Mouse (Mus musculus): ENCODE results near the gene Ptgs1.

The Ptgs1 gene

DNA sequence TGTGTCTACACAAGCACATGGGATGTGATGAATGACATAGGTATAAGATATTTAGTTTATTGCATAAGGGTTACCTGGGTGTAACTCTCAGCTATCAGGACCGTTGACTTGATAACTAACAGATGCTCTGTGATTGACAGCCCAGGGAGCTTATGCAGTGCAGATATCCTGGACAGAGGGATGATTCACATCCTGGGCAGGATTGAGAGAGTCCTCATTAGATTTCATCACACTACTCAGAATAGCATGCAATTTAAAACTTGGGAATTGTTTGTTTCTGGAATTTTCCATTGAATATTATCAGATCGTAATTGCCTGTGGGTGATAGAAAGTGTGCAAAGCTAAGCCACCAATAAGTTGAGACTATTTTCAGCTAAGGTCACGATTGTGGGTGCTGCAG, 17.7 kb downstream of the Ptgs1 start:
- in situ Hi-C loops (cut with MboI, MseI): no loop called here

- in situ Hi-C loops (cut with MboI, MseI): no loop called here
Measured at GRCm38 (mm10) chr2:36251156-36251555, 20.9 kb downstream of the Ptgs1 start.

GRCm38 (mm10) chr2:36252505-36252904, 22.3 kb downstream of the Ptgs1 start:
- in situ Hi-C loops (cut with MboI, MseI): no loop called here

DNA sequence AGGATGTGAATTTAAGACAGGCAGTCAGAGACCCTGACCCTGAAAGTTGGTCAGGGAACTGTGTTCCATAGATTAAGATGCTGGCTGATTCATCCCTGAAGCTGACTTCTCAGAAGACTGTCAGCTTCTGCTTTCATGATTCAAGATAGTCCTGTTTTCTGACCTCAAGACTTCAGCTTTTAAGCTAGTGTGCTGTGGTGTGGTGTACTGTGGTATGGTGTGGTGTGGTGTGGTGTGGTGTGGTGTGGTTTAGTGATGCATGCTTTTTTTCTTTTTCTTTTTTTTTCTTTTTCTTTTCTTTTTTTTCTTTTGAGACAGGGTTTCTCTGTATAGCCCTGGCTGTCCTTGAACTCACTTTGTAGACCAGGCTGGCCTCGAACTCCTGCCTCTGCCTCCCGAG, 24.2 kb downstream of the Ptgs1 start:
- in situ Hi-C loops (cut with MboI, MseI): no loop called here

DNA sequence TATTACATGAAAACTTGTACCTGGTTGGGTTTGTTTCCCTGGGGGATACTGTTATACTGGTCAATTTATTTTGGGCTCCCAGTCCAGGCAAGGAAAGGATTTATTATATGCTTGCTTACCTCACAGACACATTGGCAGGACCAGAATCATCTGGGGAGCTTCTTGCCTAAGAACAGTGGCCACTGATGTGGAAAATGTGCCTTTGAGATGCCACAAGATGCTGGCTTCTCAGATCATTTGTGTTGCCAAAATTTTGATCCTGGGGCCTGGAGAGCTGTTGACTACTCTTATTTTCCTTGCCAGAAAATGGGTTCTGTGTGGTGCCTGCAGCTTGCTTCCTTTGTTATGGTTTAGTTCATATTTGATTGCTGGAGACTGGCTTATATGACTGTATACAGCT, 26.7 kb downstream of the Ptgs1 start:
- in situ Hi-C loops (cut with MboI, MseI): loop anchor here in 1 of 2 experiments (5.0 kb wide), 1 partner anchor 445 kb away; no protein-coding TSS in a partner anchor

DNA sequence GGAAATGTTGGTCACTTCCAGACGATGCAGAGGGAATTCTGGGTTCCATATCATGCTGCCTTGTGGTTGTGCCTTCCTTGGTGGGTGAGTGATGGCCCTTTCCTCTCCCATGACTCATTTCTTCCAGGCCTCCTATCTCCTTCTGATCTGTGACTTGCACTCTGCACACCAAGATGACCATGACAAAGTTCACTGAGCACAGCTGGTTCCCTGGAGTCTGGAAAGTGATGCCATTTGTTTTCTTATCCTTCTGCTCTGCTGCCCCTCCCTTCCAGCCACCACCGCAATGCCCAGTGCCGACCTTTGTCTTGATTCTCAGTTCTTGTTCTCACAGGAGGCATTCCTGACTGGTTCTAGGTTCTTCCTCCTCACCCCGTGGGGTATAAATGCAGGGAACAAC, 29.2 kb downstream of the Ptgs1 start:
- in situ Hi-C loops (cut with MboI, MseI): loop anchor here in 1 of 2 experiments (5.0 kb wide), 1 partner anchor 447 kb away; no protein-coding TSS in a partner anchor

DNA sequence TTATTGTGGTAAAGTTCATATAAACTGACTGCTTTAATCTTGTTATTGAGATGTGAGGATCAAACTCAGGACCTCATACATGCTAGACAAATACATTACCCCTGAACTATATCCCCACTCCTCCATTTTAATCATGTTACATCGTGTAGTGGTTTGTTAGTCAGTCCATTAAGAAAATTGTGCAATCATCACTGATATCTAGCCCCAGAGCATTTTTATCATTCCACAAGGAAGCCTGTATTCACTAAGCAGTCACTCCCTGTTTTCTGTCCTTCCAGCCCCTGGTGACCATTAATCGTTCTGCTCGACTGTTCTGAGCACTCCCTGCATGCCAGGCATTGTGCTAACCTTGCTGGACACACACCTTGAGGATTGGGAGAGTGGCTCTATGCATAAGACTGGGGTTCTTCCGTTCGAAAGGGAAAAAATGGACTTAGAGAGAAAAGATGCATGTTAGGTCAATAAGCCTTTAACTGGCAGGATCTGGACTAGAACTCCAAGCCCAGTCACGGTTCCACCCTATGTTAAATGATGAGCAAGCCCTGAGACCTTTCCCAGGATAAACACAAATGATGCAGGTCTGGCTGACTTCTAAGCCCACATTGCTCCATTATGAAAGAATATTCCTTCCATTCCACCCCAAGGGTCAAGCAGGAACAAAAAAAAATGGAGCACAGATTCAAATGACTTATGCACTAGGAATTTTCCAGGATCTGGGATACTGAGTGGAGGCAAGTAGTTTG, 29.7 kb downstream of the Ptgs1 start:
- in situ Hi-C loops (cut with MboI, MseI): loop anchor here in 1 of 2 experiments (5.0 kb wide), 1 partner anchor 448 kb away; no protein-coding TSS in a partner anchor

DNA sequence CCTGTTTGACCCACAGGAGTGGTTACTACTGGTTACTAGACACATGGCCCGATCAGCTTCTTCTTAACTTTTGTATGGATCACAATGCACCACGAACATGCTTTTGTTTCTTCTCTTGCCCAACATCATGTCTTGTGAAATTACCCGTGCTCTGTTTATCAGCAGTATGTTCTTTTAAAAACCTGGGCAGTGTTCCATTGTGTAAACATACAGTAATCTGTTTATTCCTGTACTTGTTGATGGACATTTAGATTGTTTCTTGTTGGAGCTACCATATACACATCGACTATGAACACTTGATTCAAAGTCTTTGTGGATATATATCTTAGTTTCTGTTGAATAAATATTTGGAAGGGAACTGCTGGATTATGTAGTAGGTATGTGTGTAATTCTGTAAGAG, 31.8 kb downstream of the Ptgs1 start:
- in situ Hi-C loops (cut with MboI, MseI): no loop called here

DNA sequence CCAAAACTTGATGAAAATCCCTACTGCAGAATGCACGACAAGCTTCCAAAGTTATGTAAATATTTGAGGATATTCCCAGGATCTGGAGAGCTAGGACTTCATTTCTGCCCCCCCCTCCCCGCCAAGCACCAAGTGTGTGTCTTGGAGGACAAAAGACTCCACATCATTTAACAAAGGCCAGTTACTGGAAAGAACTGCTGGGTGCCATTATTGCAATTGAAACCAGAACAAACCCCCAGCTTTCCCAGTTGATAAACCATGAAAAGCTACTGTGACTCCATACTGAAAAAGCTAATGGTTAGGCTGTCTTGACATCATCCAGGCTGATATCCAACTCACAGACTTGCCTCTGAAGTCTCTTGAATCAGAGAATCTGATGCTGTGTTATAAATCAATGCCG, 39.2 kb downstream of the Ptgs1 start:
- in situ Hi-C loops (cut with MboI, MseI): no loop called here

DNA sequence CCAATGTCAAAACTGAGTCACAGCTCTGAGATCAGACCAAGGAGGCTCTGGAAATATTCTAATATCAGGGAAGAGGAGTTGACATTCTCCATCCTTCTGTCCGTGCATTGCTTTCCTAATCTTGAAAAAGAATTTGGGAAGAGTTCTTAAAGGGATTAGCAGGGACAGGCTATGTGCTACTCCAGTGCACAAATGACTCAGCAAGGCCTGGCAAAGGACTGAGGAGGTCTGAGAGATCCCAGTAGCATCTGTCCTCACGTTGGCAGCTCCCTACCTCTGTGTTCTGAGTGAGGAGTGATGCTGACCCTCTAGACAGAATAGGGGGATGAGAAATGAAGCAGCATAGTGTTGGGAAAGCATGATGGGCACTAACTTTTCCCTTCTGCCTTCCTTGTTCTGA, 40.0 kb downstream of the Ptgs1 start:
- in situ Hi-C loops (cut with MboI, MseI): no loop called here

- in situ Hi-C loops (cut with MboI, MseI): no loop called here
Measured at GRCm38 (mm10) chr2:36271085-36271484, 40.9 kb downstream of the Ptgs1 start.

GRCm38 (mm10) chr2:36272288-36272950, 42.2 kb downstream of the Ptgs1 start:
- in situ Hi-C loops (cut with MboI, MseI): no loop called here

GRCm38 (mm10) chr2:36276454-36276853, 46.2 kb downstream of the Ptgs1 start:
- in situ Hi-C loops (cut with MboI, MseI): loop anchor here in 1 of 2 experiments (25.0 kb wide), 1 partner anchor 1036 kb away; no protein-coding TSS in a partner anchor

- in situ Hi-C loops (cut with MboI, MseI): loop anchor here in 1 of 2 experiments (25.0 kb wide), 1 partner anchor 1034 kb away; no protein-coding TSS in a partner anchor
Measured at GRCm38 (mm10) chr2:36278760-36279159, 48.5 kb downstream of the Ptgs1 start.

DNA sequence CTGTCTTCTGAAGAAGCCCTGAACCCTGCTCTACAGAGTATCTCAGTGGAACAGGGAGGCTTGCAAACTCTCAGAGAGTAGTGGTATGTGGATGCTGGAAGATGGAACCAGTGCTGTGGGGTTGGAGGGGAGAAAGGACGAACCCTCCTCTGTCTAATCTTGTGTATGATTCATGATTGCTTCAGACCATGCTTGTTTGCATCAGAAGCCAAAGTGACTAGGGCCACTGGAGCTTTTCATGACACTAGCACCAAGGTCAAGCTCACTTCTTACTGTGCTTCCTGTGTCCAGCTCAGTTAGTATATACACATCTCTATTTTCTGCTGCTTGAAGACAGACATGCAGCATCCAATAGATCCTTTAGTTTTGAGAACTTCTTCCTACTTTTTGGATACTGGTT, 50.9 kb downstream of the Ptgs1 start:
- in situ Hi-C loops (cut with MboI, MseI): loop anchor here in 1 of 2 experiments (25.0 kb wide), 1 partner anchor 1031 kb away; no protein-coding TSS in a partner anchor

- in situ Hi-C loops (cut with MboI, MseI): loop anchor here in 1 of 2 experiments (25.0 kb wide), 1 partner anchor 1030 kb away; no protein-coding TSS in a partner anchor
Measured at GRCm38 (mm10) chr2:36282301-36282700, 52.1 kb downstream of the Ptgs1 start.
